Mouse (Mus musculus) hindbrain, embryonic 16.5 days (tissue): Measurements from ENCODE around the gene Gm17622. TPM values are rescaled to one million over a fixed set of nuclear protein-coding genes. Genes with fewer than 3 reads are reported as not detected.

Experiments
- ATAC-seq: fragments of 200-750 bp; cut with Nextera tagmentation; 2 replicates; pipeline ENCODE4 v1.8.0; 2017; ENCODE audit warnings: moderate TSS enrichment, moderate library complexity
- H3K27ac ChIP-seq: fragments of 300-500 bp; sonication (generic); 2 replicates; pipeline ENCODE4 v1.5.1; 2014; ENCODE audit warnings: low read depth, mild to moderate bottlenecking, control low read depth, low read length, moderate library complexity
- H3K27me3 ChIP-seq: fragments of 300-500 bp; sonication (generic); replicated peaks from 2 replicates; pipeline ENCODE4 v1.6.1; 2014; ENCODE audit warnings: low read length; ENCODE audit not compliant: control insufficient read depth, insufficient read depth
- H3K36me3 ChIP-seq: fragments of 300-500 bp; sonication (generic); 2 replicates; pipeline ENCODE4 v1.6.1; 2014; ENCODE audit warnings: mild to moderate bottlenecking, low read length, moderate library complexity, mixed read lengths; ENCODE audit not compliant: control insufficient read depth, insufficient read depth
- H3K4me1 ChIP-seq: fragments of 300-500 bp; sonication (generic); 2 replicates; pipeline ENCODE4 v1.6.1; 2014; ENCODE audit warnings: low read depth, low read length; ENCODE audit not compliant: control insufficient read depth, insufficient read depth
- H3K4me2 ChIP-seq: fragments of 300-500 bp; sonication (generic); 2 replicates; pipeline ENCODE4 v1.6.1; 2014; ENCODE audit warnings: mild to moderate bottlenecking, low read length, control low read depth, moderate library complexity
- H3K4me3 ChIP-seq: fragments of 300-500 bp; sonication (generic); 2 replicates; pipeline ENCODE4 v1.5.1; 2014; ENCODE audit warnings: mild to moderate bottlenecking, low read length, control low read depth, moderate library complexity
- H3K9ac ChIP-seq: fragments of 300-500 bp; sonication (generic); 2 replicates; pipeline ENCODE4 v1.6.1; 2014; ENCODE audit warnings: low read depth, mild to moderate bottlenecking, control low read depth, low read length, moderate library complexity
- H3K9me3 ChIP-seq: fragments of 300-500 bp; sonication (generic); 2 replicates; pipeline ENCODE4 v1.6.1; 2014; ENCODE audit warnings: mild to moderate bottlenecking, low read length, moderate library complexity; ENCODE audit not compliant: control insufficient read depth
- WGBS: fragments of 180-500 bp; shearing (Covaris S2); extraction: QIAGEN DNeasy Blood & Tissue Kit; methylation state at CpG from one replicate; pipeline ENCODE4 v1.1.7; 2014; 5-methylcytosine and 5-hydroxymethylcytosine counted together
- polyA plus RNA-seq: library from polyadenylated mRNA; unstranded; fragments of >200 nt; fragmentation: Nextera tagmentation; extraction: Ambion mirVana; gene quantifications from 2 replicates; pipeline ENCODE4 v1.2.1, GENCODE M21; 2015

Gene Gm17622
- polyA plus RNA-seq, 1 experiment from 2014 or later: not detected

GRCm38 (mm10) chr13:96462644-96463043 lies 27.9 kb upstream of the Gm17622 start:
- Histone ChIP-seq H3K9me3 (no peaks in the 10 kb centered on the region), H3K4me1 (no peaks in the 10 kb centered on the region), H3K27ac (no peak overlapping the region), H3K4me3 (no peak overlapping the region), H3K36me3 (no peaks in the 10 kb centered on the region), H3K4me2 (no peak overlapping the region), H3K27me3 (no peaks in the 10 kb centered on the region), H3K9ac (no peak overlapping the region)
- WGBS: 69% methylated on average over 1 of the region's 1 CpGs
- ATAC-seq: no peak

GRCm38 (mm10) chr13:96465315-96465714 lies 25.2 kb upstream of the Gm17622 start:
- Histone ChIP-seq H3K4me1 (no peaks in the 10 kb centered on the region), H3K36me3 (no peaks in the 10 kb centered on the region), H3K4me2 (no peak overlapping the region), H3K4me3 (no peak overlapping the region), H3K27me3 (no peaks in the 10 kb centered on the region), H3K9ac (no peak overlapping the region), H3K9me3 (no peaks in the 10 kb centered on the region), H3K27ac (no peak overlapping the region)
- ATAC-seq: no peak
- WGBS: 58% methylated on average over 5 of the region's 5 CpGs

- no peak overlapping the region for H3K27ac ChIP-seq
- no peak for ATAC-seq
- no peak overlapping the region for H3K9ac ChIP-seq
- no peaks in the 10 kb centered on the region for H3K9me3 ChIP-seq
- no peaks in the 10 kb centered on the region for H3K36me3 ChIP-seq
- H3K4me3 ChIP-seq: no peak overlapping the region
- WGBS: 86% methylated on average over 5 of the region's 5 CpGs
- no peak overlapping the region for H3K4me2 ChIP-seq
- H3K4me1 ChIP-seq: no peaks in the 10 kb centered on the region
- no peaks in the 10 kb centered on the region for H3K27me3 ChIP-seq
These were observed 21.9 kb upstream of the Gm17622 start for GRCm38 (mm10) chr13:96468678-96469077.

GRCm38 (mm10) chr13:96470556-96470955 lies 20.0 kb upstream of the Gm17622 start:
- Histone ChIP-seq H3K4me3 (no peak overlapping the region), H3K27ac (no peak overlapping the region), H3K9ac (no peak overlapping the region), H3K4me1 (no peaks in the 10 kb centered on the region), H3K9me3 (no peaks in the 10 kb centered on the region), H3K4me2 (no peak overlapping the region), H3K27me3 (no peaks in the 10 kb centered on the region), H3K36me3 (no peaks in the 10 kb centered on the region)
- WGBS: 84% methylated on average over 6 of the region's 6 CpGs
- ATAC-seq: no peak

GRCm38 (mm10) chr13:96470957-96471356 lies 19.6 kb upstream of the Gm17622 start, which contains the start of gene Ankdd1b:
Gene Ankdd1b (minus strand): TSS chr13:96471198.
- no peaks in the 10 kb centered on the region for H3K9me3 ChIP-seq
- no peak within 1 kb of the TSS for H3K9ac ChIP-seq
- WGBS: 91% methylated on average over 14 of the region's 14 CpGs
- H3K4me3 ChIP-seq: no peak within 1 kb of the TSS
- H3K27ac ChIP-seq: no peak within 1 kb of the TSS
- H3K27me3 ChIP-seq: no peaks in the 10 kb centered on the region
- H3K36me3 ChIP-seq: no peaks in the 10 kb centered on the region
- no peaks in the 10 kb centered on the region for H3K4me1 ChIP-seq
- no peak within 1 kb of the TSS for H3K4me2 ChIP-seq
- ATAC-seq: no peak

- ATAC-seq: no peak
- H3K36me3 ChIP-seq: no peaks in the 10 kb centered on the region
- H3K9ac ChIP-seq: no peak overlapping the region
- H3K27me3 ChIP-seq: no peaks in the 10 kb centered on the region
- 97% methylated on average over 4 of the region's 4 CpGs for WGBS
- no peaks in the 10 kb centered on the region for H3K4me1 ChIP-seq
- H3K27ac ChIP-seq: no peak overlapping the region
- no peaks in the 10 kb centered on the region for H3K9me3 ChIP-seq
- no peak overlapping the region for H3K4me3 ChIP-seq
- no peak overlapping the region for H3K4me2 ChIP-seq
These were observed 13.3 kb upstream of the Gm17622 start for GRCm38 (mm10) chr13:96477226-96477625.

GRCm38 (mm10) chr13:96478991-96479390 lies 11.5 kb upstream of the Gm17622 start:
- H3K4me2 ChIP-seq: no peak overlapping the region
- no peaks in the 10 kb centered on the region for H3K9me3 ChIP-seq
- no peaks in the 10 kb centered on the region for H3K4me1 ChIP-seq
- H3K27me3 ChIP-seq: no peaks in the 10 kb centered on the region
- 98% methylated on average over 1 of the region's 1 CpGs for WGBS
- ATAC-seq: no peak
- H3K9ac ChIP-seq: no peak overlapping the region
- no peaks in the 10 kb centered on the region for H3K36me3 ChIP-seq
- H3K27ac ChIP-seq: no peak overlapping the region
- no peak overlapping the region for H3K4me3 ChIP-seq

GRCm38 (mm10) chr13:96487230-96487629 lies 3.3 kb upstream of the Gm17622 start:
- peaks cover 7% of the 10 kb centered on the region for H3K36me3 ChIP-seq
- no peak for ATAC-seq
- H3K9ac ChIP-seq: no peak overlapping the region
- no peak overlapping the region for H3K27ac ChIP-seq
- 98% methylated on average over 6 of the region's 6 CpGs for WGBS
- H3K4me2 ChIP-seq: no peak overlapping the region
- 0 out of 2 replicates have a peak, but pooled peaks cover 2% of the 10 kb centered on the region for H3K9me3 ChIP-seq
- H3K27me3 ChIP-seq: no peaks in the 10 kb centered on the region
- H3K4me1 ChIP-seq: no peaks in the 10 kb centered on the region
- no peak overlapping the region for H3K4me3 ChIP-seq

GRCm38 (mm10) chr13:96487968-96488367 lies 2.6 kb upstream of the Gm17622 start:
- Histone ChIP-seq H3K4me1 (no peaks in the 10 kb centered on the region), H3K27ac (no peak overlapping the region), H3K9ac (no peak overlapping the region), H3K4me2 (no peak overlapping the region), H3K4me3 (no peak overlapping the region), H3K27me3 (no peaks in the 10 kb centered on the region), H3K9me3 (0 out of 2 replicates have a peak, but pooled peaks cover 2% of the 10 kb centered on the region), H3K36me3 (peaks cover 7% of the 10 kb centered on the region)
- ATAC-seq: no peak
- 94% methylated on average over 6 of the region's 6 CpGs for WGBS

GRCm38 (mm10) chr13:96496630-96497029 lies 6.1 kb downstream of the Gm17622 start:
- H3K9ac ChIP-seq: no peak overlapping the region
- H3K27ac ChIP-seq: no peak overlapping the region
- H3K4me2 ChIP-seq: no peak overlapping the region
- H3K27me3 ChIP-seq: no peaks in the 10 kb centered on the region
- ATAC-seq: no peak
- no peak overlapping the region for H3K4me3 ChIP-seq
- H3K9me3 ChIP-seq: no peaks in the 10 kb centered on the region
- WGBS: 88% methylated on average over 8 of the region's 8 CpGs
- H3K4me1 ChIP-seq: no peaks in the 10 kb centered on the region
- H3K36me3 ChIP-seq: no peaks in the 10 kb centered on the region
